Mouse (Mus musculus) heart, postnatal 4 days (tissue): ENCODE data around the gene Gm49321. TPM values are rescaled to one million over a fixed set of nuclear protein-coding genes. Genes with fewer than 3 reads are reported as not detected.

Source experiments
- DNase-seq: peaks from one replicate; pipeline ENCODE4 v3.0.0; 2021
- total RNA-seq, 2 experiments: library from RNA; stranded (reverse); gene quantifications; 2 replicates each; pipeline ENCODE4 v1.2.3; 2021

Gm49321 gene
- total RNA-seq, 2 experiments from 2014 or later: 7.1 to 7.6 TPM

- DNase-seq: peak; percentile 62
Measured at GRCm38 (mm10) chr12:73949318-73950058, 12.0 kb downstream of the Gm49321 start.

DNA sequence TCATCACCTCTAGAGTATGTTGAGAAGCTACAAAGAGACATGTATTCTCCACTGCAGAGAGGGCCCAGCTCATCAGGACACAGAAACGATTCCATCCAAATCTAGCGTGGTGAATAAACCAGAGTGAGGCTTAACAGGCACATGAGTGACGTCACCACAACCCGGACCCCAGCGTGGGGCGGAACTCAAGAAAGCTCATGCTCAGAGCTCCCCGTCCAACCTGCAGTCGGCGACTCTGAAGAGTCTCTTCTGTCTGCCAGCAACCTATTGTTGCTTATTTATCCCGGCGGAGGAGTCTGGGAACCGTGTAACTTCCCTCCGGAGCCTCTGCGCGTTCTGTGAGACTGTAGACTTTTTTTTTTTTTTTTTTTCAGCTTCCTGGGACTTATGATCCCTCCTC, 15.4 kb downstream of the Gm49321 start:
- peak; percentile 59 for DNase-seq

DNA sequence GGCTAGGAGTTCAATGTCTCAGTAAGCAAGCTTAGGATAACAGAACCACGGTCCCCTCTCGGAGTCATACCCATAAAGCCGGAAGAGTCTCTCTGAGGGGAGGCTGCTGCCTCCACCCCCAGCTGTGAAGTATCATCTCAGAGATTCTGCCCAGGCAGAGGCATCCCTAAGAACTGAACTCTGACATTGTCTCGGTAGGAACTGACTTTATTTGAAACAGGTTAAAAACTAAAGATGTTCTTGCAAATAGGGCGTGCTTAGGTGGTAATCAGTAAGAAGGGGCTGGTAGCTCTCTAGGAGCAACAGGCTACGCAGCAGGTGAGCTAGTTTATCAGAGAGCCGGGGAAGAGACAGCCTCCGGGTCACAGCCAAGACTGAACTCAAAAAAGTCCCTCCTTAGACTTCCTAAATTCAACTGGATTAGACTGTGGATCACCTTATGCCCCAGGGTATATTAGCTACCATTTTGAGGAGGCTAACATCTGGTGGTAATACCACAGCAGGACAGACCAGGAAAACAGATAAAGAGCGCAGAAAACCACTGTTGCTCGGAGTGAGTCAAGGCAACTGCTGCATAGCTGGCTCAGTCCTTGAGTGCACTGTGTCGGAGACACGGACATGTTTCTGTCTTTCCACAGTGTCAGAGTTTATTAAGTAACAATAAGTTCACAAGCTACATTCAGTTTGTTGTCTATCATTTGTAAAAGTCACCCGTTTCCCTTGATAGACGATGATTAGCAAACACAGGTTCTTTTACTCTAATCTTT, 16.1 kb downstream of the Gm49321 start:
- DNase-seq: no peak

- no peak for DNase-seq
Measured at GRCm38 (mm10) chr12:73954785-73955184, 17.3 kb downstream of the Gm49321 start.

DNA sequence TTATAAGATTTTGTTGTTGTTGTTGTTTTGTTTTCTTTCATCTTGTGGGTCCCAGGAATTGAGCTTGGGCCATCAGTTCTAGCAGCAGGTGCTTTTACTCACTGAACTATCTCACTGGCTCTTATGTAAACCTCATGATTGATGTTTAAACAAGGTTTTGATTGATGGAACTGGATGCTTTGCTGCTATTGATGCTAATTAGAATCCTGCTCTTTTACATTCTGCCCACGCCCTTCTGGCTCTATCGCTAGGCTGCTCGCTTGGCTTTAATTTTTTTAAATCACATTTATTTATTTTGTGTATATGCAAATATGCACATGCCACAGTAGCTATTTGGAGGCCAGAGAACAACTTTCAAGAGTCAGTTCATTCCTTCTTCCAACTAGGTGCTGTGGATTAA, 20.2 kb downstream of the Gm49321 start:
- no peak for DNase-seq

DNA sequence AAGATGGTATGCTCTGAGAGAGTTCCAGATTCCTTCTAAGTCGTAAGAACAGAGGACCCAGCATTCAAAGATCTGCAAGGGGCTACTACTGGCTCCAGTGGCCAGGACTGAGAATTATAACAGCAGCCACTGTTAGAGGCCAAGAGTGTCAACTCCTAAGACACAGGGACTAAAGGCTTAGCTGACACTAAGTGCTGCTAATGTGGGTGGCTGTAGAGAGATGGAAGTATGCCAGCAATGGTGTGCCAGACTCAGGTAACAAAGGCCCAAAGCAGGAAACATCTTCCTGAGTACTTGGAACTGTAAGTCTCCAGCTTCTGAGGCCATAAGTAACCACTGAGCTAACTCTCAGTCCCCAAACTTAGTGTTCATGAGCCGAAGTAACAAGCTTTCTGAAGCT, 21.4 kb downstream of the Gm49321 start:
- no peak for DNase-seq

DNA sequence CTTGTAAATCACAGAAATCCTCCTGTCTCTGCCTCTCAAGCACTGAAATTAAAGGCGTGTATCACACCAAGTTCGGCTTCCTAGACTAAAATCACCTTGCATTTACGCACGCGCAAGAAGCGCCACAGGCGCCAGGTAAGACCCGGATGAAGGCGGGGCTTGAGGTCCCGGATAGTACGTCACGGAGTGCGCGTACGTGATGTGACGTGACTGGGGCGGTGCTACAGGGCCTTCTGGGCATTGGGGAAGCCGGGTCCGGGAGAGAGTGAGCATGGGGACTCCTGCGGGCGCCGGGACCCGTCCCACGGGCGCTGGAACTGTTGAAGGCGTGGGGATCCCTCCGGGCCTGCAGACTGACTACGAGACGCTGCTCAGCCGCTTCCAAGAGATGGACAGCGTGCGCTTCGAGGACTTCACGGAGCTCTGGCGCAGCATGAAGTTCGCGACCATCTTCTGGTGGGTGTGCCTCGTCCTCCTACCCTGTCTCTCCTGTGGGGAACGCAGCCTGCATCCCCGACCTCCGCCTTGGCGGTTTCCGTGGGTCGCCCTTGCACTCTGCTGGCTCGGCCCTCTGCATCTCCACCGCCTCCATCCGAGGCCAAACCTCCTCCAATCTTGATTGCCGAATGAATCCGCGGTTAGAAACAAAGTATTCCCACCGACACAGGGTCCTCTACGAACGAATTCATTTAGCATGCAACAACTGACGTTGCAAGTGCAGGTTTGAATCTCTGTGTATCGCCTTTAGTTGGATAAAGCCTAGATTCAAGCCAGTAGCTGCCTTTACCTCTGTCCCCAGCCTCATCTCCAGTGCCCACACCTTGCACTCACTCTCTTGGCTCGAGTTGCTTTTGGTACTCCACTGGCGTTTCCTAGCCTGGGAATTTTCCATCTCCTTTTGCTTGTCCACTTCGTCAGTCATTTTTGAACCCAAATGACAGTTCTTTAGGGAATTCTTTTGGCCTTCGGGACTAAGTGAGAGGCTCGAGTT, 27.1 kb downstream of the Gm49321 start, which contains the start of gene Snapc1:
Gene Snapc1, plus strand, starts transcription at position 191 of the 991 bp plus-strand sequence.
- peak; percentile 97 for DNase-seq

- no peak for DNase-seq
Measured at GRCm38 (mm10) chr12:73969142-73969541, 31.7 kb downstream of the Gm49321 start.

GRCm38 (mm10) chr12:73974584-73974983, 37.1 kb downstream of the Gm49321 start:
- DNase-seq: no peak

DNA sequence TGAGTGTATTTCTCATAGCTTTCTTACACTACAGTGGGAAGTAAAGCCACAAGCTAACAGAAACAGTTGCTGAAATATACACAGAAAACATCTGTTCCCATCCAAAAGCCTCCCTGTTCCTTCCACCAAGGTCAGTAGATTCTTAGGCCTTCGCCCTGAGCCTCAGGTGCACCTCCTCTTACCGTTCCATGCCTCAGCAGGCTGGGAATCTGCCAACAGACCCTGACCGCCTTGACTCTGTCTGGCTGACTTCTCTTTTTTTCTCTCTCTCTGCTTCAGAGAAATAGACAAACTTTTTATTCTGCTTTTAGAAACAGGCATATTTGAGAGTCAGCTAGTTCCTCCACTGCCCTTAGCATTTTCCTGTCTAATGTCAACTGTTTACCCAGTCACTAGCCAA, 40.7 kb downstream of the Gm49321 start:
- no peak for DNase-seq

DNA sequence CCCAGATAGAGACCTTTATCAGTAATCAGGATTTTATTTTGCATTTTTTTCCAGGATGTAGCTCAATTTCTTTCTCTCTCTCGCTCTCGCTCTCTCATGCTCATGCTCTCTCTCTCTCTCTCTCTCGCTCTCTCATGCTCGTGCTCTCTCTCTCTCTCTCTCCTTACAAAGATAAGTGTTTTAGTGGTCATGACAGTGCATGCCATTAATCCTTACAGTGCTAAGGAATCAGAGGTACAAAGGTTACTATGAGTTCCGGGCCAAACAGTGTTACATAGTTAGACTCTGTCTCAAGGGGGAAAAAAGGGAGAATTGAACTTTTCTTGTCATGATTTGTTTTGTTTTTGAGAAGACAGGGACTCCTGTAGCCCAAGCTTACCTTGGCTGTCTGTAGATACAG, 42.2 kb downstream of the Gm49321 start:
- DNase-seq: no peak

- peak; percentile 92 for DNase-seq
Measured at GRCm38 (mm10) chr12:73982533-73982932, 45.1 kb downstream of the Gm49321 start.

DNA sequence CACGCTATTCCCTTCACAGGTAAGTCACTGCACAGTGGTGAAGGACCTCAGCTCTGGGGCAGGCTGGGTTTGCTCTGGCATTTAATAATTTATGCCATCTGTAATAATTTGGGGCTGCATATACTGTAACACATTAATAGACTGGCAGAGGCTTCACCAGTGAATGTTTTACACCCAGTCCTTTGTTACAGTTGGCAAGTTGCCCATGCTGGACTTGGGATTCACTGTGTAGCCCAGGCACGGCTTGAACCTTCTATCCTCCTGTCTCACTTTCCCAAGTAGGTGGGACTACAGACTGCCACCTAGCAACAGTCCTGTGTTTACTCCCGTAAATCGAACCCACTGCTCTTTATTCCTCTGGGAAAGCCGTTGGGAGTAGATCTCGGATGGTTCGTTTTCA, 48.8 kb downstream of the Gm49321 start:
- no peak for DNase-seq

GRCm38 (mm10) chr12:73988393-73989008, 51.0 kb downstream of the Gm49321 start:
- no peak for DNase-seq

GRCm38 (mm10) chr12:73989594-73989993, 52.1 kb downstream of the Gm49321 start:
- DNase-seq: peak; percentile 68

- DNase-seq: no peak
Measured at GRCm38 (mm10) chr12:73996906-73997296, 59.4 kb downstream of the Gm49321 start.

- DNase-seq: no peak
Measured at GRCm38 (mm10) chr12:73997297-73998127, 60.1 kb downstream of the Gm49321 start, which contains the start of gene Syt16. Gene Syt16, plus strand, starts transcription at chr12:73997661.

- no peak for DNase-seq
Measured at GRCm38 (mm10) chr12:73998128-73998456, 60.6 kb downstream of the Gm49321 start.

DNA sequence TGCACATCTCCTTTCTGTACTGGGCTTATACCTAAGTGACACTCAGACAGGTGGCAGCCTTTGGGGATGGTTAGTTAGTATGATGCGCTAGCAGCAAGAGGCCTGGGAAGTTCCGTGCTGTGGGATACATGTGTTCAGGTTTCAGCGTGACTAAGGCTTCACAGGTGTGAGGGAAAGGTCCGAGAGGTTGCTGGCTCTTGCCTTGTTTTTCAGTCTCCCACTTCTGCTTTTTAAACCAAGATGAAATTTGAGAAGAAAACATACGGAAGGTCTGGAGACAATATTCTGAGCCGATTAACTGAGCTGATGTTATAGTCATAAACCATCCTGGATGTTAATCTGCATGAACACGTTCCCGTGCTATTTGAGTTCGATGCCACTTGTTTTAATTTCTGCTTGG, 65.0 kb downstream of the Gm49321 start:
- no peak for DNase-seq

- peak; percentile 45 for DNase-seq
Measured at GRCm38 (mm10) chr12:74009448-74009911, 72.0 kb downstream of the Gm49321 start.

- peak; percentile 90 for DNase-seq
Measured at GRCm38 (mm10) chr12:74013739-74014138, 76.3 kb downstream of the Gm49321 start.
